Mouse (Mus musculus): ENCODE measurements around the gene Ndufs1.

DNA sequence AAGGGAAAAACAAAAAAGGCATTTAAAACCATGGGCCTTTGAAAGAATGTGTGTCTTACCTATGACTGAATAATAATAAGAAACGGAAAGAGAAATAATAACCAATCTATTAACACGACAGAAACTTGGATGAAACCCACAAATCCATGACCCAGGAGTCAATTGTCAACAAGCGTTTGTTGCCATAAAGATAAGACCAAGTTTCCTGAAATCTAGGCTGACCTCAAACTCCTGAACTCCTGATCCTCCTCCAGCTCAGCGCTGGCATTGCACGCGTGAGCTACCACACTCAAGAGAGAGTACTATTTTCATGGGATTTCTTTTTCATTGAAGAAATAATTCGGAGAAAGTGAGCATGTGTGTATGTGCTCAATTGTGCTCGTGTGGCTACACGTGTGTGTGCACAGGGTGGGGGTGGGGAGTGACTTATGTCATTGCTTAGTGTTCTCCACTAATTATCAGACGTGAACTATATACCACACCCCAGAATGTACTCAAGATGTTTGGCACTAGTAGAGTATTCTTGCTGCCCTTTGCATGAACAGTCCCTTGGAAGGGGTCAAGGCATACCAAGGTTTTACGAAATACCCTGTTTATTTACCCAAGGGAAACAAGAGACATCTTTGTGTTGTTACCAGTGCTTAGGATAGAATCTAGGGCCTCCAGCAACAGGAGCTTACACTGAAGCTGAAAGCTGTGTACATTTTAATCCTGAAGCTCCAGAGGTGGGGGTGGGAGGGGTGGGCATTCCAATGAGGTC is 15.9 kb upstream of the Ndufs1 start:
- TF ChIP-seq CTCF (IDR thresholded peaks at IDR 0.05; ENCODE audit: extremely low read depth, insufficient read length, insufficient replicate concordance, low read depth, low read length) (no peak), POLR2A (IDR thresholded peaks at IDR 0.05; ENCODE audit: low read depth, low read length) (no peak)

Data from small intestine, adult 2 months (tissue).